Mouse (Mus musculus): Measurements from ENCODE around the gene Nell2.

- no peak for TF ChIP-seq SIN3A (IDR thresholded peaks at IDR 0.05; ENCODE audit: low read length)
- TF ChIP-seq MXI1 (IDR thresholded peaks at IDR 0.05; ENCODE audit: low read depth, low read length), result no peak
- TF ChIP-seq POLR2A (IDR thresholded peaks at IDR 0.05; ENCODE audit: low read depth, low read length), result no peak
- TF ChIP-seq ZMIZ1 (IDR thresholded peaks at IDR 0.05; ENCODE audit: low read depth, low read length), result no peak
- TF ChIP-seq CTCF (conservative IDR thresholded peaks at IDR 0.05 in 1 of 2, IDR thresholded peaks at IDR 0.05 in 1 of 2; ENCODE audit: low read depth in 2 of 2, low read length in 2 of 2), result no peak
These were observed 383.2 kb downstream of the Nell2 start for GRCm38 (mm10) chr15:95145118-95145517.

All from CH12.LX (cell line).